Mouse (Mus musculus) colon, adult 2 months (tissue): Measurements from ENCODE around the gene Atg9a. TPM values are rescaled to one million over a fixed set of nuclear protein-coding genes. Genes with fewer than 3 reads are reported as not detected.

Source experiments
- polyA plus RNA-seq: library from polyadenylated mRNA; depleted of rRNA; stranded (reverse); fragments of >200 nt; gene quantifications from 2 replicates; pipeline ENCODE4 v1.2.3, GENCODE M21; 2012; rRNA removed

The Atg9a gene
- 91.9 and 103 TPM in 2 replicates for polyA plus RNA-seq

DNA sequence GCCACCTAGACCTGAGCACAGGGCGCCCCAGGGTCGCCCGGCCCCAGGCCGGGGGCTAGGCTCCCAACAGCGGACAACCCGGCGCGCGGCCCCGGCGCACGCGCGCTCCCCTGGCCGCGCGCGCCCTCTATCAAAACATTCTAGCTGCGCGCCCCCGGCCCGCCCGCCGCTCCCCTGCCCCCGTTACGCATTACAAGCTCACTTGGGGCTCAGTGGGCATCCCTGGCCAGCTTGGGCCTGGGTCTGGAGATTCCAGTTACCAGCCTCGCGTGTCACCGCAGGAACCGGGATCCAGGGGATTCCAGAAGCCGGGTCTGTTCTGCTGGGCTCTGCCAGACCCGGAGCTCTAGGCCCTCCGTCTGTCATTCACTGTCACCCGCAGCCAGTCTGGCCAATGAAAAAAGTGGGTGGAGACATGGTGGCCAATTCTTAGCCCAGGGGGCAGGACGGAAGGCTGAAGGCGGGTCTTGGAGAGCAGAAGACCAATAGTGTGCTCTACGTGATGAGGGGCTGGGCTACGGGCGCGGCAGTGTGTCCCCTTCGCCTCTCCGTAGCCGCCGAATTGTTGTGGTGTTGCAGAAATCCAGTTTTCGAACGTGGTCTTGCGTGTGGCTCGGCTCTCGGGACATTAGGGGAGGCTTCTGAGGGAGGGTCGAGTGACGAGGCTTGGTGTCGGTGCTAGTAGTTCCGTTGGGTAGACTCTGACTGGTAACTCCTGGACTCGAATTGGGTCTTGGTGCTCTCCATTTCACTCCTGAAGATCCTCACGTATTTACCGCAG, at the start of gene Atg9a, which contains the start of gene Ankzf1:
Gene Atg9a, minus strand, starts transcription at position 575 of the 781 bp plus-strand sequence.
Gene Ankzf1, plus strand, starts transcription at position 530 of the 781 bp plus-strand sequence.

DNA sequence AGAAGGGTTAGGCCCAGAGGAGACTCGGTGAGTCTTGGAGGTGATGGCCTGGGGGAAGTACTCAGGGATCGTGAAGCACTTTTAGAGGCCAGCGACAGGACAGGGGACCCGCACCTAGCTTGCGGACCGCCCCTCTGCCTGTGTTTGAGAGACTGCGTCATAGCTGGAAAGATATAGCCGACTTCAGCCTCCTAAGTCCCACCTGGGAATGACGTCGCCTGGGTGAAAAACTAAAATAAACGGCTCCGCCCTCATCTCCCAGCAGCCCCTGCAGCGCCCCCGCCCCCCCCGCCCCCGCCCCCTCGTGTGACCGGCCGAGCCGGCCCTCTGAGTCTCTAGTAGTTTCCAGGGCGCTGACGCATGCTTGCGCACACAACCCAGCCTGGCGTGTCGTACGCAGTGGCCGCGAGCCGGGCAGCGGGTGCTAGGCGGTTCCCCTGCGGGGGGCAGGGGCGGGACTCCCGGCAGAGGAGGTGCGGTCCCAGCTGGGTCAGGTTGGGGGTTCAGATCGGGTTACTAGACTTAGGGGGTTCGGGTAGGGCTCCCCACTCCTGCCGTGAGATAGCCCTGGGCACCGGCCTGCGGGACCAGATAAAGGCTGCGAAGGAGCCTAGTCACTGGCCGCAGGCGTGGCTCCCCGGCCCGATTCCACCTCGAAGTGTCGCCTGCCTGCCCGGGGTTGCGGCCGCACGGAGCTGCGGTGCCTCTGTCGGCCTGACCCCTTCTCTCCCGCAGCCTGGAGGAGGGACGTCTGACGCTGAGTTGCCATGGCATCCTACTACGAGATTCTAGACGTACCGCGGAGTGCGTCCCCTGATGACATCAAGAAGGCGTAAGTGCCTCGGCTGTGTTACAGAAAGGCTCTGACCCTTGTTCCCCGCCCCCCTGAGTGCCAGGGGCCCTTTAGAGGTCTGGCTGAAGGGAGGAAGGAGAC, 44.4 kb upstream of the Atg9a start, which contains the start of gene Dnajb2:
Gene Dnajb2, plus strand, starts transcription at position 290 of the 934 bp plus-strand sequence.

DNA sequence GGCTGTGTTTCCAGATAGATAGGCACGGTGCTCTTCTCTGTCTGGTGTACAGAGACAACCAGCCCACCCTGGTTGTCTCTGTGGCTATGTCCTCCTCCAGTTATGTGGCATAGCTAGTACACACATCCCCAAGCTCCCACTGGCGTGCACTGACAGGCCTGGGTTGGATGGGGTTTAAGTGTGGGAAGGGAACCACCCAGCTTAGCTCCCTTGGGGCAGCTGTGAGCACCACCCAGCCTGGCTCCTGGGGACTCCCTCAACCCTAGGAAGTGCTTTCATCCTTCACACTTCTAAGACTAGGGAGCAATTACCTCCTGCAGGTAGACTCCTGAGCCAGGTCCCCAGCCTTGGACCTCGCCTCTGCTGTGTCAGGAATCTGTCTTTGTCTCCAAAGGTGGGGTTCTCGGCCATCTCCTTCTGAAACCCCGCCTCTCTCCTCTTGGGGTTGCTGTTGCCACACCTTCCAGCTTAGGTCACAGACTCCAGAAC, 39.7 kb upstream of the Atg9a start, which contains the start of gene A630095N17Rik:
Gene A630095N17Rik, minus strand, starts transcription at position 439 of the 489 bp plus-strand sequence.

DNA sequence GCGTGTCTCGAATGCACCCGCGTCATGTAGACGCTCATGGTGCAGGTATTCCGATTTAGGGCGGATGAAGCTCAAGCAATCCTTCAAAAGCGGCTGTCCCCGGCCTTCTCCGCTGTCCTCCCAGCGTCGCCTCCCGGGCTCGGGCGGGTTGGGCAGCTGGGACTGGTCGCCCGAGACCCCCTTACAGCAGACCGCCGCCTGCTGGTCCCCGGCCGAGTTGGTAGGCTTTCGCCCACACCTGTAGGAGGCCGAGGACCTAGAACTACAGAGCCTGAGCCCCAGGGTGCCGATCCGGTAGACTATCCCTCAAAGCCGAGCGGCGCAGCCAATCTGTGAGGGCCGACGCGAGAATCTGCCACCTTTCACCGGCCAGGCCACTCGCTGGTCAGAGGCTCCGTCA, 27.5 kb upstream of the Atg9a start, which contains the start of gene Tuba4a:
Gene Tuba4a, minus strand, starts transcription at position 335 of the 400 bp plus-strand sequence.

DNA sequence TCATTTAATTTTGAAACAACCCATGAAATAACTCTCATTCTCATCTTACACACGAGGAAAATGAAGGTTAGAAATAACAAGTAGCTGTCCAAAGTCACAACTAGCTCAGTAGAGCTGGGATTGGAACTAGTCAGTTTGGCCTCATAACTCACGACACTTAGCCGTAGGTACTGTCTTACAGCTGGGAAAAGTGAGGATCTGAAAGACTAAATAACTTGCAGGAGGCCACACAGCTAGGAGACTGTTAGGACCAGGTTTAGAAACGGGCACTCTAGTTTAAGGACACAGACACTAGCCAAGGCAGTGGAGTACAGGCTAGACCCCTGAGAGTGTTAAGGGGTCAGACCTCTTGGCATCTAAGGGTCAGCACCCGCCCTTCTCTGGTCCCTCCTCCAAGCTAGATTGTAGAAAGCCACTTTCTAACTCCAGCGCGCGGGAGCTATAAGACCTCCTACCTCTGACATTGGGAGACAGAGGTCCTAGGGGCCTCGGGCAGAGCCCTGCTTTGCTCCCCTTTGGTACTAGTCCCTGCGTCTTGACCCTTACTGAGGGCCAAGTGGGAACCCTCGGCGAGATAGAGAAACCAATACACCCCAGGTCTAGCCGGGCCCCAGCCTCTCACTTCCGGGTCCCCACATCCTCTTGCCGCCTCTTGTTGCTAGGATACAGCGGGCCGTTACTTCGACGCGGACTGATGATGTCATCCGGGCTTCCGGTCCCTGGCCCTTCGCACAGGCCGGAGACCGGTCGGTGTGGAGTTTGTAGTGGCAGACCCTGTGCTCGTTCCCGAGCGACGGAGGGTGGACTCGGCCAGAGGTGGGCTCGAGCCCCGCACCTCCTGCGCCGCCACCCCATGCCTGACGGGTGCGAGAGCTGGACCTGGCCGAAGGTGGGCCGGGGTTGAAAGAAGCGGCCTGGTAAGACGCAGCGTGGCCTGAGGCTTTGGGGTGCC, 18.4 kb upstream of the Atg9a start, which contains the start of the genes Glb1l and Stk16:
Gene Glb1l, minus strand, starts transcription at position 678 of the 952 bp plus-strand sequence.
Gene Stk16, plus strand, starts transcription at position 703 of the 952 bp plus-strand sequence.

DNA sequence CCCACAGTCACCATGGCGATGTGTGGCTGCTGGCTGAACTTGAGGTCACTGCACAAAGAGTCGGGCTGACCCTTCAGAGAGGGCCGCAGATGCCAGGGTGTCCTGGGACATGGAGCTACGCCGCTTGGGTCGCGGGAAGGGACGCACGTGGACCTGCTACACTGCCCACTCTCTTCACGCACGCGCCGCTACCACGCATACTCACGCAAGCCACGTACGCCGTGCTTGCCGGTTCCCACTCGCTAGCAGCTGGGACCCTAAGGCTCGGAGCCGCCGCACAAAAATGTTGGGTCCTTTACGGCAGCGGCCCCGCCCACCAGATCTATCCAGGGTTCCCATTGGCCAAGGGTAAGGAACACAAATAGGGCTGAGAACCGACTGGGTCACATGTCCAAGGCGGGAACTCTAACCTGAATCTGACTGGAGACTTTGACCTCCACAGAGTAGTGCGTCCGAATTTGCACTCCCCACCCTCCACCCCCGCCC, 11.8 kb downstream of the Atg9a start, which contains the start of gene Abcb6:
Gene Abcb6, minus strand, starts transcription at position 288 of the 486 bp plus-strand sequence.

DNA sequence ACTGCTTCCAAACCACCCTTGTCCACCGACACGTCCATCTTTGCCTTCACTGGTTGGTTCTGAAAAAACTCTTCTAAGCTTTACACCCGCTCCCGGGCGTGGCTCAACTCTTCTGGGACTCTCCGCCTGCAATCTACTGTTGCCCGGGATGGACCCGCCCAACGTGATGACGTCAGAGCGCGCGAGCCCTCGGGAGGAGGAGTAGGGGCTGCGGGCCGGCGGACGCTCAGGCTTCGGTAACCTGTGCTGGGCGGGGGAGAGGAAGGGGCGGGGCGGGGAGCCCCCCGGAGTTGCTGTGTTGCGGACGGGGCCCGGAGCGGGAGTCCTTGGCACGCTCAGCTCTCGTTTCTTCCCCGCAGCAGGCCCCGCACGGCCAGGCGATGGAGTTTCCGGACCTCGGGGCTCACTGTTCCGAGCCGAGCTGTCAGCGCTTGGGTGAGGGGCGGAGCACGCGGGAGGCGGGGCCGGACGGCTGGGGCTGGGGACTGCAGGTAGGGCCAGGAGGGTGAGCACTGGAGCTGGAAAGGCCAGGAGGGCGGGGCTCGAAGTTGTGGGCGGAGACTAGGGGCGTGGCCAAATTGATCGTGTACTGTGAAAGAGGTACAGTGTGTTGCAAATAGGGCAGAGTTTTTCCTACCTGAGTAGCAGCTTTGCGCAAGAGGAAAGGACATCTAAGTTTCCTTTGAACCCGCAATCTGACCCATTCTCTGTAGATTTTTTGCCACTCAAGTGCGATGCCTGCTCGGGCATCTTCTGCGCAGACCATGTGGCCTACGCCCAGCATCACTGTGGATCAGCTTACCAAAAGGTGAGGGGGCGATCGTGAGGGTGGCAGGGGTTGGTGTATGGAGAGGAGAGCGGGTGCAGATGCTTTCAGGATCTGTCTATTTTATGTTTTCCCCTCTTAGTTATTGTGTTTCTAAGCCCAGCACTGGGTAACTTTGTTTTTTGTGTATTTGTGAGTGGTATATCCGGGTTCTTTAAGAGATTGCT, 23.2 kb downstream of the Atg9a start, which contains the start of gene Zfand2b:
Gene Zfand2b, plus strand, starts transcription at position 175 of the 993 bp plus-strand sequence.

DNA sequence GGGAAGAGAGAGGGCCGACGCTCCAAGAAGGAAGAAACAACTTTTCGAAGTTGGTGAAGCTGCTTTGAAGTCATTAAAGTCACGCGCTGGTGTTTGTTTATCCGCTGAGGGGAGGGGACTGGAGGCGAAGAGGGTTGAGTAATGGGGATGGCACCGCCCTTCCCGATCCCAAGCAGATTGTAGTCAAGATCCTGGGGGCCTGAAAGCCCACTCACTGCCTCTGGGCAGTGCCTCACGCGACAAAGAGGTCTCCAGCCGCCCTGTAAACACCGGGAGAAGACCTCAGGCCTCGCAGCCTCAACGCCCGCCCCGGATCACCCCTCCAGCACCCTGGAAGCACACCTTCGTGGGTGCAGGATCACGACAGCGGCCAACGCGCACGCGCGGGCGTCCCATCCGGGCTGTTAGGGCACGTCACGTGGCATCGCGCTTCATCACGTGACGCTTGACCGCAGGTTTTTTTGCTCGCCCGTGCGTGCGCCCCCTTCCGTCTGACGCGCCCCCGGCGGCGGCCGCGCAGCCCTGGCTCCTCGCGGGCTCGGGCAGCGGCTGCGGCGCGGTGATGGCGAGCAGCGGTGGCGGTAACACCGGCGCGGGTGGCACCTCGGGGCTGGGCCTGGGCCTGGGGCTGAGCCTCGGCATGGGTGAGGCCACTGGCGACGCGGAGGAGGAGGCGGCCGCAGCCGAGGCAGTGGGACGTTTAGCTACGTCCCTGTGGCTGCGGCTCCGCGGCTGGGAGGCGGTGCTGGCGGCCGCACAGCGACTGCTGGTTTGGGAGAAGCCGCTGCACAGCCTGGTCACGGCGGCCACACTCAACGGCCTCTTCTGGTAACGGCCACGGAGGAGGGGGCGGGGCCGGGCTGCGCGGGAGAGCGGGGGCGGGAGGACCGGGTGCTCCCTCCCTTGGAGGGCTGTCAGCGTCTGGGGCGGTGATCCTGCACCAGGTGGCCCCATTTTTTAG, 49.4 kb downstream of the Atg9a start, which contains the start of the genes Cnppd1 and Retreg2:
Gene Cnppd1, minus strand, starts transcription at position 411 of the 961 bp plus-strand sequence.
Gene Retreg2, plus strand, starts transcription at position 478 of the 961 bp plus-strand sequence.

DNA sequence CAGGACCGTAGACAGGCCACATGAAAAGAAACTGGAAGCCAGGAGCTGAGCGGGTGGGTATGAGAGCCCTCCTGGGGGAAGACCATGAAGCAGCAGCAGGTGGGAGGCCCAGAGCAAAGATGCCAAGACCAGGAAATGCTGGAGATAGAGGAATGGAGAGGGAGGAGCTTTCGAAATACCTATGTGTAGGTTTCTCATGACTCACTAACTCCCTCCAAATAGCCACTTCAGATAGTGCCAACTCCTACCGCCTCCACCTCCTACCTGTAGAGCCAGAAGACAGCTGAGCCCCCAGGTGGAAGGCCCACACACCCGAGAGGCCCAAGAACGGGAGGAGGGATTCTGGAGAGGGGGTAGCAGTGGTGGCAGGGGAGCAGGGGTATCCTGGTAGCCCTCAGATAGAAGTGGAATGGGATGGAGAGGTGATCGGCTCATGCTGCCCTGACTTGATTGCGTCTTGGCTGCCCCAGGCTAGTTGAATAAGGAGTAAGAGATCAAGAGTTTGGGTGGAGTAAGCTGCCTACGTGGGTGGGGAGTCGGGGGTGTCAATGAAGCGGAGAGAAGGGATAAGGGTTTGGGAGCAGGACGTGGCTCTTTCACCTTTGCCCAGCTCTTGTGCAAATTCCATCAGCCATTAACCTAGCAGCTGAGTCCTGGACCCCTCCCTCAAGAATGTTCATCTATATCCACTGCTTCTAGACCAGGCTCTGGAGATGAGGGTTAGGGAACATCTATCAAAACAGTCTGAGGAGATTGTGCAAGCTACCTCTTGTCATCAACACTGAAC, 58.4 kb downstream of the Atg9a start, which contains the start of gene Slc23a3:
Gene Slc23a3, minus strand, starts transcription at position 470 of the 787 bp plus-strand sequence.

Other genes with a start within 250 kb of the Atg9a start
- gene Ihh, start 240.5 kb downstream of the Atg9a start, polyA plus RNA-seq: 186 and 200 TPM in 2 replicates
- 1.5 and 3.2 TPM in 2 replicates for gene Nhej1, start 67.0 kb downstream of the Atg9a start, polyA plus RNA-seq
- 3.2 and 4.2 TPM in 2 replicates for gene Slc23a3, start 58.3 kb downstream of the Atg9a start, polyA plus RNA-seq
- 76.1 and 79.1 TPM in 2 replicates for gene Cnppd1, start 49.5 kb downstream of the Atg9a start, polyA plus RNA-seq
- 112 and 187 TPM in 2 replicates for gene Retreg2, start 49.4 kb downstream of the Atg9a start, polyA plus RNA-seq
- 87.5 and 101 TPM in 2 replicates for gene Zfand2b, start 23.6 kb downstream of the Atg9a start, polyA plus RNA-seq
- gene Abcb6, start 11.8 kb downstream of the Atg9a start, polyA plus RNA-seq: 52.0 and 58.9 TPM in 2 replicates
- 18.2 and 19.4 TPM in 2 replicates for gene Ankzf1, start within 50 bp of the Atg9a start, polyA plus RNA-seq
- gene Glb1l, start 18.6 kb upstream of the Atg9a start, polyA plus RNA-seq: 3.3 and 5.5 TPM in 2 replicates
- 166 and 233 TPM in 2 replicates for gene Stk16, start 18.6 kb upstream of the Atg9a start, polyA plus RNA-seq
- 93.3 and 109 TPM in 2 replicates for gene Tuba4a, start 27.7 kb upstream of the Atg9a start, polyA plus RNA-seq
- not detected in 2 replicates for gene A630095N17Rik, start 39.9 kb upstream of the Atg9a start, polyA plus RNA-seq
- 32.2 and 35.1 TPM in 2 replicates for gene Dnajb2, start 44.2 kb upstream of the Atg9a start, polyA plus RNA-seq
- 12.7 and 13.4 TPM in 2 replicates for gene Ptprn, start 72.3 kb upstream of the Atg9a start, polyA plus RNA-seq
- gene Resp18, start 86.2 kb upstream of the Atg9a start, polyA plus RNA-seq: 12.2 and 18.9 TPM in 2 replicates
- gene Dnpep, start 125.8 kb upstream of the Atg9a start, polyA plus RNA-seq: 187 and 208 TPM in 2 replicates
- gene Des, start 168.1 kb upstream of the Atg9a start, polyA plus RNA-seq: 766 and 827 TPM in 2 replicates
- 67.2 and 72.8 TPM in 2 replicates for gene Speg, start 183.1 kb upstream of the Atg9a start, polyA plus RNA-seq
- gene Gmppa, start 243.7 kb upstream of the Atg9a start, polyA plus RNA-seq: 167 and 216 TPM in 2 replicates